Mouse (Mus musculus): ENCODE results near the gene Sugct.

Gene Sugct

DNA sequence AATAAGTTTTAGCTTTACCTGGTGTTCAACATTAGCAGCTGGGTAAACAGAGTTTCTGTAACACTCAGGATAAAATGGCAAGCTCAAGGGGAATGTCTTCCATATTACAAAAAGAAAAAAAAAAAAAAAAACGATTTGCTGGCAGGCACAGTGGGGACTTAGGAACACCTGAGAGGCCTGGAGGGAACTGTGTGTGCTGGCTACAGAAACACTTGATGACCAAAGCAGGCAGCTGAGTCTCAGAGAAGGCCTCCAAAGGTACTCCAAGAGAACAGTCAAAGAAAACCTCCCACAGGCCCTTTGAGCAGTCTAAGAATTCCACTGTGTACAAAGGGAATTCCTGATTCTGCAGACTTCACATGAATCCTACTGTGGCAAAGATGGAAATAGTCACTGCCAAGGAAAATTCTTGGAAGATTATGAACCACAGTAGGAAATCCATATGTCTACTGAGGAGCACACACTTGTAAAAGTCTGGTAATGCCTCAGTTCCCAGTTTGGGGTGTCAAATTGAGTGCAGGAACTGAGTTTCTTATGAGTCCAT, 397.8 kb downstream of the Sugct start:
- in situ Hi-C loops (cut with MboI; ENCODE audit: unreplicated experiment in 2 of 2), result no loop called here

GRCm38 (mm10) chr13:17296912-17297311, 398.4 kb downstream of the Sugct start:
- in situ Hi-C loops (cut with MboI; ENCODE audit: unreplicated experiment in 2 of 2), result no loop called here

DNA sequence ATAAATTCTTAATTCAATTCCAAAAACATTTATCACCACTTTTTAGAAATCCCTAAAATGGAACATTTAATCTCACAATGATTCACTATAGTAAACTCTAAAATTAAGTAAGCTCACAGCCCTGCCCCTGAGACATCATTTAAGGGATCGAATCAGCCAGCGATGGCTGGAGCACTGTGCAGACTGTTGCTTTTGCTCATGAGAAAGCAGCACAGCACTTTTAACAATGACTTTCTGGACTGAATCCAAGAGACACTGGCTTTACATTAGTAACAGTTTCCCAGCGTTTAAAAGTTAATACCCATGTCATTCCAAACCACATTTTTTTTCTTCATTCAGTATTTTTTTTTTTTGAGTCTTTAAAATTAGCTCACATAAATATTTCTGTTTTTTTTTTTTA, 398.9 kb downstream of the Sugct start:
- in situ Hi-C loops (cut with MboI; ENCODE audit: unreplicated experiment in 2 of 2), result no loop called here

- in situ Hi-C loops (cut with MboI; ENCODE audit: unreplicated experiment in 2 of 2), result no loop called here
Measured at GRCm38 (mm10) chr13:17291057-17291456, 404.3 kb downstream of the Sugct start.

DNA sequence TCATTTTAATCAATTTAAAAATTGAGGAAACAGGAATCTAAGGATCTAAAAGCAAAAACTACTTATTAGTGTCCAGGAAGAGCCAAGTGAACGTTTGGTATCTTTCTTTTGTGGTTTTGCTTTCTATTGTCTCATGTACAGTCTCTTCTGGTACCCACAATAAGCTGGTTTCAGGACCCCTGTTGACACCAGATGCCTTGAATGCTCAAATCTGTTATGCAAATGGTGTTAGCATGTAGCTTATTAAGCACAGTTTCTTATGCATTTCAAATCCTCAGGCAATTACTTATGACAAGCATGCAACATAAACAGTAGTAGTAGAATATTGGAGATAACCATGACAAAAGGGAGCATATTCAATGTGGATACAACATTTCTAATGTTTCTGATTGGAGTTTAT, 407.0 kb downstream of the Sugct start:
- in situ Hi-C loops (cut with MboI; ENCODE audit: unreplicated experiment in 2 of 2), result no loop called here

- in situ Hi-C loops (cut with MboI; ENCODE audit: unreplicated experiment in 2 of 2), result no loop called here
Measured at GRCm38 (mm10) chr13:17245936-17246335, 449.4 kb downstream of the Sugct start.

- in situ Hi-C loops (cut with MboI; ENCODE audit: unreplicated experiment in 2 of 2), result no loop called here
Measured at GRCm38 (mm10) chr13:17216524-17216923, 478.8 kb downstream of the Sugct start.

GRCm38 (mm10) chr13:17212681-17213080, 482.7 kb downstream of the Sugct start:
- in situ Hi-C loops (cut with MboI; ENCODE audit: unreplicated experiment in 2 of 2), result no loop called here

- in situ Hi-C loops (cut with MboI; ENCODE audit: unreplicated experiment in 2 of 2), result no loop called here
Measured at GRCm38 (mm10) chr13:17190180-17190762, 505.1 kb downstream of the Sugct start.

DNA sequence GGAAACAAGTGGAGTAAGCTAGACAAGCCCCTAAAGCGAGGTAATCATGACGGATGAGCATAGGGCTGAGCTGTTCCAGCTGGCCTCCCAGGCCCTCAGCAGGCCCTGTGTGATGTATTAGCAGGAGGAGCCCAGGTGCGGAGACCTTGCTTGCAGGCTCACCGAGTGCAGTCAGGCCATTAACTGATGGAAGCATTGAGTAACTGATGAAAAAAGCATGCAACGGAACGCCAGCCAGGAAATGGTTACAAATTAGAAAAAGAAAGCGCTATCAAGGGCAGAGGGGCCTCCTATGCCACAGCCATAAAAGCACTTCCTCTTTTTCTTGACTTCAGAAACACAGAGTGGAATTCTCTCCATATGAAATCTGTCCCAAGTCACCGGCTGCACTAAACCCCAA, 510.1 kb downstream of the Sugct start:
- in situ Hi-C loops (cut with MboI; ENCODE audit: unreplicated experiment in 2 of 2), result no loop called here

GRCm38 (mm10) chr13:17165917-17166316, 529.4 kb downstream of the Sugct start:
- in situ Hi-C loops (cut with MboI; ENCODE audit: unreplicated experiment in 2 of 2), result no loop called here

DNA sequence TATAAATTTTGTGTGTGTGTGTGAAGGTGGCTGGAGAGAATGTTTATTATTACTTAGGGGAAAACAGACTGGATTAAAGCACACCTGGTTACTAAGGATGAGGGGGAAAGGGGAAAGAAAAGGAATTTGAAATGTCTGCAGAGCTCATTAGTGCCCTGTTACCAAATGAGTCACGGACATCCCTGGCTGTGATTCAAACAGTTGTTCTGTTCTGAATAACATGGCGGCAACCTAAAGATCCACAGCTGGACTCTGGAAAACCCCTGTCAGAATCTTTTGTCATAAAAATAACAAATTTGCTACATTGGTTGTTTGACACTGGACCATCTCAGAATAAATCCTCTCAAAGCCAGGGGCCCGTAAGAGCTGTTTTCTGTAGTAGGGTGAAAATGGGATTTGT, 530.6 kb downstream of the Sugct start:
- in situ Hi-C loops (cut with MboI; ENCODE audit: unreplicated experiment in 2 of 2), result no loop called here

- in situ Hi-C loops (cut with MboI; ENCODE audit: unreplicated experiment in 2 of 2), result no loop called here
Measured at GRCm38 (mm10) chr13:17146441-17146992, 548.8 kb downstream of the Sugct start.

GRCm38 (mm10) chr13:17116073-17116472, 579.3 kb downstream of the Sugct start:
- in situ Hi-C loops (cut with MboI; ENCODE audit: unreplicated experiment in 2 of 2), result no loop called here

- in situ Hi-C loops (cut with MboI; ENCODE audit: unreplicated experiment in 2 of 2), result no loop called here
Measured at GRCm38 (mm10) chr13:17102372-17102771, 593.0 kb downstream of the Sugct start.

DNA sequence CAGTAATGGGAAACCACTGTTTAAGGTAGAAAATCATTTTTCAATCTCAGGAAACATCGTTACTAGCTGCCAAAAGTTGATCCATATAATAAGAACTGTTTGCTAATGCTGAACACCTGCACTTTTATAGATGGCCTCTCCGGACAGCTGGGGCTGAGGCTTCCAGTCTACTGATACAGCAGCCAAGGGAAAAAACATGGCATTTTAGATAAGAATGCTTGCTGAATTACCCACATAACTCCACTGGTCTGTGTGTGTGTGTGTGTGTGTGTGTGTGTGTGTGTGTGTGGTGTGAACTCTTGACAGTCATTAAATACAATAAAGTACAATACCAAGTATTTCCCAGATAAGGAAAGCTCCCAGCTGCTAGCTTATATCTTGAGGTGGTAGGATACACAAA, 608.8 kb downstream of the Sugct start:
- in situ Hi-C loops (cut with MboI; ENCODE audit: unreplicated experiment in 2 of 2), result no loop called here

DNA sequence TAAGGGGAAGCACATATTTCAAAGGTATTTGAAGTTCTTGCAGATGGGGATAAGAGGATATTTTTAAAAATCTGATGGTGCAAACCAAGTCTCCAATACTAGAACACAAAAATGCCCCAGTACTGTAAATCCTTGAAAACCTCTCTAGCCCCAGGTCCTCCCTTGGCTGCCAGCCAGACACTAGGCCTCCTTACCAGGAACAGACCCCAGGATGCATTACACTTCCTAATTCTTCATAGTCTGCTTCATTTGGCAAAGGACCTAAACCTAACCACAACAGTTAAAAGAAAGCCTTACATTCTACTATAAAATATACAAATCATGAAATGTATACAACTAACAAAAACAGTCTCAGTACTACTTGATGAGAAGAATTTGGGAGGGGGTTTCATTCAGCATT, 609.2 kb downstream of the Sugct start:
- in situ Hi-C loops (cut with MboI; ENCODE audit: unreplicated experiment in 2 of 2), result no loop called here

DNA sequence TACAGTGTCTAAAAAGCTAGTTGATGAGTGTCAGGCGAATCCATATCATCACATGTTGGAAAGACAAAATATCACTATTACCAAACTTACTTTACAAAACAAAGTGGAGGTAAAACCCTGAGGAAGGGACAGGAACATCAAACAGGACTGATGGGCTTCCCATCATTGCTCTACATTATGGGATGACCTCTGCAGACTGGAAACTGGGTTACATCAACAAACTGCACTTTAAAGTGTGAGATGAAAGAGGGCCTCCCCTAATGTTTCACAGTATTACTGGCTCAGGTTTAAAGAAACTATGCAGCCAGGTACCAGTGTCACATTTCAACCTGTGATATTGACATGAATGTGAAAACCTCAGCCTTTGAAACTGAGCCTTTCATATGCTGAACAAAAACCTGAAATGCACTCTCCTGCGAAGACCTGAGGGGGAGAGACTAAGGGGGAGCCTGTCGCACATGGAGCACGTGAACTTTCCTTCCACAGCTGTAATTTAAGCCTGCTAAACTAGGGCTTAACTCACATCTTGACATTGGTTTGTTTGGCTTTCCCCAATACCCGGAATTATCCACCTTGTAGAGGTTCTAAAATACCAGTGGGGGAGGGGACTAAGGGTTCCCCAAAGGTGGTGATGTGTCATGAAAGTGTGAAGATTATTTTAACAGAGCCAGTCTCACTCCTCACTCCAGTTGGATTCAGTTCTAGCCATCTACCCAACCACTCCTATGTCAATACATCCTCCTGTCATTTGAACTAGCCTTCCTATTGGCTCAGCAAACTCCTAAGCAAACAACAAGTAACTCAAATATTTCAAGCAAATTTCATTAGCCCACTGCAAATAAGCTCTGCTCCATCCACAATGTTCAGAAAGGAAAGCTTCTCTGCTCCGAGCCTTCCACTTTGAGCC, 610.2 kb downstream of the Sugct start:
- in situ Hi-C loops (cut with MboI; ENCODE audit: unreplicated experiment in 2 of 2), result no loop called here

- in situ Hi-C loops (cut with MboI; ENCODE audit: unreplicated experiment in 2 of 2), result no loop called here
Measured at GRCm38 (mm10) chr13:17081618-17082017, 613.7 kb downstream of the Sugct start.

- in situ Hi-C loops (cut with MboI; ENCODE audit: unreplicated experiment in 2 of 2), result no loop called here
Measured at GRCm38 (mm10) chr13:17065552-17065951, 629.8 kb downstream of the Sugct start.

DNA sequence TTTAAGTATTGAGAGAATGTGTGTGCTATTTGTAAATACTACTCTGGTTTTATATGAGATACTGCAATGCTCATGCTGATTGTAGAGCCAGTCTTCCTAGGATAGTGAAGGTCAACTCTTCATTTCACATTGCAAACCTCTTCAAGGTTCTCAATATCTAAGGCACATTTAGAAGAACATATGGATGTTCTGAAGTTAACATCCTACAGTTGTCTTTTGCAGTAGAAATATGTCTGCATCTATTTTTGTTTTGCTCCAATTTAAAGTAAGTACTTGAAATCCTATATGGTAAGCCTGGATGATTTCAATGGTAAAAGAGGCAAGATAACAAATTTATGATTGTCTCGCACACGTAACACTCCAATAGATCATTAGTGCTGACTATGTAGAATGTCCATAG, 638.7 kb downstream of the Sugct start:
- in situ Hi-C loops (cut with MboI; ENCODE audit: unreplicated experiment in 2 of 2), result no loop called here

Data from v-Abl transformed pro-B cells (cell line).